Mouse (Mus musculus) CH12.LX (cell line): ENCODE measurements around the gene Cd7. TPM values are rescaled to one million over a fixed set of nuclear protein-coding genes. Genes with fewer than 3 reads are reported as not detected.

Experiments
- DNase-seq: peaks from one replicate; pipeline ENCODE4 v3.0.0-alpha.2; 2013; ENCODE audit errors: extremely low read depth
- H3K27ac ChIP-seq: 2 replicates; pipeline ENCODE4 v1.5.1; 2012; ENCODE audit warnings: low read depth, mild to moderate bottlenecking, control low read depth, moderate library complexity; ENCODE audit not compliant: insufficient read depth
- H3K27me3 ChIP-seq: replicated peaks from 2 replicates; pipeline ENCODE3; 2012; ENCODE audit warnings: inconsistent platforms
- H3K36me3 ChIP-seq, 2 experiments: replicated peaks in 1 of 2; 2 replicates each; pipeline versions ENCODE3 to v1.6.1; 2012; ENCODE audit warnings: inconsistent platforms in 1 of 2, low read length in 1 of 2, mild to moderate bottlenecking in 1 of 2, mixed read lengths in 1 of 2, moderate library complexity in 1 of 2; ENCODE audit not compliant: control insufficient read depth in 1 of 2, insufficient read depth in 1 of 2
- H3K4me1 ChIP-seq, 2 experiments: 2 replicates each; pipeline ENCODE4 v1.6.1; 2012; ENCODE audit warnings: inconsistent platforms in 1 of 2, moderate library complexity in 1 of 2; ENCODE audit not compliant: insufficient read depth in 2 of 2, control insufficient read depth in 1 of 2
- H3K4me2 ChIP-seq: 2 replicates; pipeline ENCODE4 v1.6.1; 2012; ENCODE audit warnings: low read depth, mild to moderate bottlenecking, control low read depth; ENCODE audit not compliant: poor library complexity, insufficient read depth, severe bottlenecking
- H3K4me3 ChIP-seq, 3 experiments: fragments of 150-350 bp in 1 of 3; sonication (generic) in 1 of 3; replicated peaks in 1 of 3; 2 replicates each; pipeline versions ENCODE3 to v1.5.1; 2011 to 2012; ENCODE audit warnings: low read depth in 2 of 3, low read length in 2 of 3, mild to moderate bottlenecking in 2 of 3, moderate library complexity in 2 of 3, control low read depth in 1 of 3, improper control_type of control experiment in 1 of 3, inconsistent platforms in 1 of 3, mixed read lengths in 1 of 3; ENCODE audit not compliant: poor library complexity in 1 of 3
- H3K79me2 ChIP-seq: replicated peaks from 2 replicates; pipeline ENCODE4 v1.6.1; 2012; ENCODE audit warnings: mild to moderate bottlenecking, moderate library complexity; ENCODE audit not compliant: control insufficient read depth, poor library complexity, insufficient read depth, severe bottlenecking; ENCODE audit errors: extremely low read depth
- H3K9ac ChIP-seq: 2 replicates; pipeline ENCODE4 v1.6.1; 2012; ENCODE audit warnings: low read depth, mild to moderate bottlenecking, control low read depth, moderate library complexity; ENCODE audit not compliant: insufficient read depth
- H3K9me3 ChIP-seq: replicated peaks from 2 replicates; pipeline ENCODE3; 2012; ENCODE audit warnings: low read length, inconsistent platforms, mixed read lengths
- BHLHE40 ChIP-seq: IDR thresholded peaks from 2 replicates; pipeline ENCODE4 v1.6.1; 2011; ENCODE audit warnings: mild to moderate bottlenecking, low read depth, low read length, improper control_type of control experiment
- CHD1 ChIP-seq: IDR thresholded peaks from 2 replicates; pipeline ENCODE4 v1.6.1; 2012; ENCODE audit warnings: low read depth, low read length, improper control_type of control experiment, inconsistent platforms
- CHD2 ChIP-seq: IDR thresholded peaks from 2 replicates; pipeline ENCODE4 v1.6.1; 2011; ENCODE audit warnings: low read length, improper control_type of control experiment
- CTCF ChIP-seq, 2 experiments: IDR thresholded peaks in 1 of 2; conservative IDR thresholded peaks in 1 of 2; 2 replicates each; pipeline ENCODE4 v1.5.1; 2011 to 2012; ENCODE audit warnings: low read depth in 2 of 2, low read length in 2 of 2, improper control_type of control experiment in 1 of 2, inconsistent platforms in 1 of 2, mild to moderate bottlenecking in 1 of 2, moderate library complexity in 1 of 2
- E2F4 ChIP-seq: IDR thresholded peaks from 2 replicates; pipeline ENCODE4 v1.6.1; 2011; ENCODE audit warnings: low read depth, low read length, improper control_type of control experiment; ENCODE audit not compliant: insufficient replicate concordance
- ELF1 ChIP-seq: IDR thresholded peaks from 2 replicates; pipeline ENCODE4 v1.6.1; 2014; ENCODE audit warnings: low read depth, mild to moderate bottlenecking, inconsistent platforms, low read length, improper control_type of control experiment
- EP300 ChIP-seq: IDR thresholded peaks from 2 replicates; pipeline ENCODE4 v1.6.1; 2011; ENCODE audit warnings: low read length, improper control_type of control experiment
- ETS1 ChIP-seq: conservative IDR thresholded peaks from 2 replicates; pipeline ENCODE4 v1.6.1; 2012; ENCODE audit warnings: low read depth, mild to moderate bottlenecking, inconsistent platforms, low read length, improper control_type of control experiment, moderate library complexity
- IRF4 ChIP-seq: IDR thresholded peaks from 2 replicates; pipeline ENCODE4 v1.6.1; 2014; ENCODE audit warnings: low read depth, mild to moderate bottlenecking, inconsistent platforms, low read length, improper control_type of control experiment
- JUN ChIP-seq: IDR thresholded peaks from 2 replicates; pipeline ENCODE4 v1.6.1; 2011; ENCODE audit warnings: low read depth, mild to moderate bottlenecking, low read length, improper control_type of control experiment, moderate library complexity; ENCODE audit not compliant: insufficient read depth
- MAFK ChIP-seq: IDR thresholded peaks from 2 replicates; pipeline ENCODE4 v1.6.1; 2011; ENCODE audit warnings: low read length, improper control_type of control experiment; ENCODE audit not compliant: insufficient replicate concordance
- MAX ChIP-seq: IDR thresholded peaks from 2 replicates; pipeline ENCODE4 v1.6.1; 2011; ENCODE audit warnings: low read length, improper control_type of control experiment
- MAZ ChIP-seq: IDR thresholded peaks from 2 replicates; pipeline ENCODE4 v1.6.1; 2012; ENCODE audit warnings: low read depth, mild to moderate bottlenecking, inconsistent platforms, low read length, improper control_type of control experiment, moderate library complexity
- MEF2A ChIP-seq: IDR thresholded peaks from 2 replicates; pipeline ENCODE4 v1.6.1; 2014; ENCODE audit warnings: low read depth, mild to moderate bottlenecking, inconsistent platforms, low read length, improper control_type of control experiment, borderline replicate concordance
- MXI1 ChIP-seq: IDR thresholded peaks from 2 replicates; pipeline ENCODE4 v1.6.1; 2011; ENCODE audit warnings: mild to moderate bottlenecking, low read depth, low read length, improper control_type of control experiment
- MYC ChIP-seq: IDR thresholded peaks from 2 replicates; pipeline ENCODE4 v1.6.1; 2011; ENCODE audit warnings: low read depth, mild to moderate bottlenecking, improper control_type of control experiment, low read length
- POLR2AphosphoS2 ChIP-seq: IDR thresholded peaks from 2 replicates; pipeline ENCODE4 v1.6.1; 2011; ENCODE audit warnings: low read depth, low read length, improper control_type of control experiment
- RAD21 ChIP-seq: IDR thresholded peaks from 2 replicates; pipeline ENCODE4 v1.6.1; 2011; ENCODE audit warnings: low read depth, mild to moderate bottlenecking, low read length, improper control_type of control experiment, moderate library complexity
- RCOR1 ChIP-seq: conservative IDR thresholded peaks from 2 replicates; pipeline ENCODE4 v1.6.1; 2012; ENCODE audit warnings: low read depth, mild to moderate bottlenecking, inconsistent platforms, low read length, improper control_type of control experiment
- SMC3 ChIP-seq: IDR thresholded peaks from 2 replicates; pipeline ENCODE4 v1.6.1; 2011; ENCODE audit warnings: low read depth, low read length, improper control_type of control experiment
- TBP ChIP-seq: conservative IDR thresholded peaks from 2 replicates; pipeline ENCODE4 v1.6.1; 2011; ENCODE audit warnings: low read depth, low read length, improper control_type of control experiment
- TCF12 ChIP-seq: IDR thresholded peaks from 2 replicates; pipeline ENCODE4 v1.6.1; 2014; ENCODE audit warnings: low read depth, mild to moderate bottlenecking, inconsistent platforms, low read length, improper control_type of control experiment
- UBTF ChIP-seq: IDR thresholded peaks from 2 replicates; pipeline ENCODE4 v1.6.1; 2012; ENCODE audit warnings: low read depth, mild to moderate bottlenecking, inconsistent platforms, low read length, improper control_type of control experiment, moderate library complexity
- USF2 ChIP-seq: conservative IDR thresholded peaks from 2 replicates; pipeline ENCODE4 v1.6.1; 2011; ENCODE audit warnings: low read depth, low read length, improper control_type of control experiment
- ZMIZ1 ChIP-seq: IDR thresholded peaks from 2 replicates; pipeline ENCODE4 v1.6.1; 2012; ENCODE audit warnings: low read depth, mild to moderate bottlenecking, inconsistent platforms, low read length, improper control_type of control experiment
- ZNF384 ChIP-seq: IDR thresholded peaks from 2 replicates; pipeline ENCODE4 v1.6.1; 2012; ENCODE audit warnings: low read depth, low read length, improper control_type of control experiment, inconsistent platforms
- dilution Hi-C: fragments of 300-500 bp; cut with MboI; formaldehyde crosslinking; loops from 2 replicates; pipeline ENCODE4 v1.14.3; 2020; ENCODE audit warnings: low sequenced_read_pairs; ENCODE audit not compliant: extremely low pct_unique_long_range_greater_than_20kb, extremely low pct_ligation_motif_present
- in situ Hi-C: fragments of 300-500 bp; cut with MboI; formaldehyde crosslinking; loops from 3 replicates; pipeline ENCODE4 v1.14.3; 2019; ENCODE audit warnings: low sequenced_read_pairs, low pct_ligation_motif_present, low pct_unique_long_range_greater_than_20kb, mixed read lengths
- polyA plus RNA-seq: library from polyadenylated mRNA; unstranded; fragments of >175 nt; gene quantifications from 2 replicates; pipeline ENCODE4 v1.2.1, GENCODE M21; 2012; ENCODE audit warnings: low read depth; ENCODE audit not compliant: insufficient read length
- total RNA-seq, 2 experiments: library from RNA; depleted of rRNA; stranded (reverse); fragments of 300-350 nt in 1 of 2; fragments of >200 nt in 1 of 2; gene quantifications; 2 replicates each; pipeline ENCODE4 v1.2.3; 2012 to 2014

Cd7 gene
- total and polyA plus RNA-seq, 3 experiments, result 0.82 to 2.7 (median 1.0) TPM

GRCm38 (mm10) chr11:121013656-121014055, 25.6 kb downstream of the Cd7 start:
- H3K27me3 ChIP-seq, result peaks cover 16% of the 10 kb centered on the region
- H3K9me3 ChIP-seq, result no peaks in the 10 kb centered on the region
- no peaks in the 10 kb centered on the region for H3K36me3 ChIP-seq
- in situ Hi-C loops (no loop called here), dilution Hi-C loops (no loop called here)
- H3K9ac ChIP-seq, result no peak overlapping the region
- H3K4me1 ChIP-seq, result no peaks in the 10 kb centered on the region
- no peak overlapping the region for H3K4me2 ChIP-seq
- no peak overlapping the region for H3K27ac ChIP-seq
- H3K79me2 ChIP-seq, result no peaks in the 10 kb centered on the region
- no peak for DNase-seq
- TF ChIP-seq RCOR1 (no peak), MAFK (no peak), MXI1 (no peak), MAX (no peak), CHD2 (no peak), RAD21 (no peak), POLR2AphosphoS2 (no peak), SMC3 (no peak), JUN (no peak), IRF4 (no peak), BHLHE40 (no peak), USF2 (no peak), TCF12 (no peak), UBTF (no peak), MAZ (no peak), ELF1 (no peak), MYC (no peak), ZNF384 (no peak)
- no peak overlapping the region for H3K4me3 ChIP-seq

- Histone ChIP-seq H3K79me2 (no peaks in the 10 kb centered on the region), H3K4me1 (no peaks in the 10 kb centered on the region), H3K4me2 (no peak overlapping the region), H3K27me3 (peaks cover 8% of the 10 kb centered on the region), H3K27ac (no peak overlapping the region), H3K4me3 (no peak overlapping the region), H3K9ac (no peak overlapping the region), H3K36me3 (no peaks in the 10 kb centered on the region), H3K9me3 (no peaks in the 10 kb centered on the region)
- dilution Hi-C loops, result no loop called here
- no peak for TF ChIP-seq MEF2A
- no peak for TF ChIP-seq JUN
- no peak for TF ChIP-seq MAFK
- no peak for TF ChIP-seq CTCF (conservative IDR thresholded peaks at IDR 0.05 in 1 of 2, IDR thresholded peaks at IDR 0.05 in 1 of 2; ENCODE audit: low read depth in 2 of 2, low read length in 2 of 2)
- TF ChIP-seq UBTF, result no peak
- TF ChIP-seq MAX, result no peak
- TF ChIP-seq CHD1, result no peak
- TF ChIP-seq RCOR1, result no peak
- no peak for TF ChIP-seq E2F4
- TF ChIP-seq EP300, result no peak
- TF ChIP-seq TBP, result no peak
- TF ChIP-seq ZMIZ1, result no peak
- no peak for TF ChIP-seq ETS1
- DNase-seq, result no peak
- in situ Hi-C loops, result no loop called here
These were observed 29.0 kb downstream of the Cd7 start for GRCm38 (mm10) chr11:121010044-121010755.
